Mouse (Mus musculus): ENCODE measurements at regions not wholly inside any gene's neighbourhood (a gene's known extent, or its start where the extent isn't known, plus 50 kb on each side); places are given as distances from the start of the nearest gene placed in this dataset.

- H3K9ac ChIP-seq (ENCODE audit: low read depth, low read length), result no peak overlapping the region
- no peaks in the 10 kb centered on the region for H3K27me3 ChIP-seq (ENCODE audit: control insufficient read depth, insufficient read depth, low read length)
- no peak overlapping the region for H3K27ac ChIP-seq (ENCODE audit: low read depth, low read length)
- ATAC-seq (ENCODE audit: low FRiP score) (no peak), DNase-seq (ENCODE audit: low spot score) (no peak)
- H3K36me3 ChIP-seq (ENCODE audit: control insufficient read depth, insufficient read depth, low read length), result no peaks in the 10 kb centered on the region
- WGBS, result 79% methylated on average over 5 of the region's 5 CpGs
- no peak overlapping the region for H3K4me2 ChIP-seq (replicated peaks; ENCODE audit: low read depth, low read length)
- H3K9me3 ChIP-seq (ENCODE audit: control insufficient read depth, low read length), result no peaks in the 10 kb centered on the region
- no peak overlapping the region for H3K4me3 ChIP-seq (ENCODE audit: low read depth, low read length)
- no peaks in the 10 kb centered on the region for H3K4me1 ChIP-seq (replicated peaks; ENCODE audit: control insufficient read depth, insufficient read depth, low read length)
Measured at GRCm38 (mm10) chr7:117285985-117286384, 94.8 kb upstream of the Xylt1 start.

- H3K9ac ChIP-seq (ENCODE audit: low read depth, low read length), result no peak overlapping the region
- 48% methylated on average over 2 of the region's 2 CpGs for WGBS
- H3K27ac ChIP-seq (ENCODE audit: low read depth, low read length), result no peak overlapping the region
- H3K9me3 ChIP-seq (ENCODE audit: control insufficient read depth, low read length), result no peaks in the 10 kb centered on the region
- H3K4me1 ChIP-seq (replicated peaks; ENCODE audit: control insufficient read depth, insufficient read depth, low read length), result no peaks in the 10 kb centered on the region
- no peak overlapping the region for H3K4me3 ChIP-seq (ENCODE audit: low read depth, low read length)
- no peaks in the 10 kb centered on the region for H3K36me3 ChIP-seq (ENCODE audit: control insufficient read depth, insufficient read depth, low read length)
- no peak for ATAC-seq (ENCODE audit: low FRiP score)
- peak; percentile 17 for DNase-seq (ENCODE audit: low spot score)
- no peaks in the 10 kb centered on the region for H3K27me3 ChIP-seq (ENCODE audit: control insufficient read depth, insufficient read depth, low read length)
- no peak overlapping the region for H3K4me2 ChIP-seq (replicated peaks; ENCODE audit: low read depth, low read length)
Measured at GRCm38 (mm10) chr7:117303705-117304104, 77.1 kb upstream of the Xylt1 start.

- Histone ChIP-seq H3K27ac (ENCODE audit: low read depth, low read length) (no peak overlapping the region), H3K36me3 (ENCODE audit: control insufficient read depth, insufficient read depth, low read length) (no peaks in the 10 kb centered on the region), H3K4me2 (replicated peaks; ENCODE audit: low read depth, low read length) (no peak overlapping the region), H3K9ac (ENCODE audit: low read depth, low read length) (no peak overlapping the region), H3K9me3 (ENCODE audit: control insufficient read depth, low read length) (no peaks in the 10 kb centered on the region), H3K4me3 (ENCODE audit: low read depth, low read length) (no peak overlapping the region), H3K27me3 (ENCODE audit: control insufficient read depth, insufficient read depth, low read length) (no peaks in the 10 kb centered on the region), H3K4me1 (replicated peaks; ENCODE audit: control insufficient read depth, insufficient read depth, low read length) (no peaks in the 10 kb centered on the region)
- DNase-seq (ENCODE audit: low spot score) (no peak), ATAC-seq (ENCODE audit: low FRiP score) (no peak)
- WGBS, result 85% methylated on average over 2 of the region's 2 CpGs
Measured at GRCm38 (mm10) chr7:117310586-117311200, 70.1 kb upstream of the Xylt1 start.

- ATAC-seq (ENCODE audit: low FRiP score), result no peak
- Histone ChIP-seq H3K9me3 (ENCODE audit: control insufficient read depth, low read length) (no peaks in the 10 kb centered on the region), H3K27me3 (ENCODE audit: control insufficient read depth, insufficient read depth, low read length) (no peaks in the 10 kb centered on the region), H3K4me3 (ENCODE audit: low read depth, low read length) (no peak overlapping the region), H3K4me1 (replicated peaks; ENCODE audit: control insufficient read depth, insufficient read depth, low read length) (no peaks in the 10 kb centered on the region), H3K9ac (ENCODE audit: low read depth, low read length) (no peak overlapping the region), H3K27ac (ENCODE audit: low read depth, low read length) (no peak overlapping the region), H3K4me2 (replicated peaks; ENCODE audit: low read depth, low read length) (no peak overlapping the region), H3K36me3 (ENCODE audit: control insufficient read depth, insufficient read depth, low read length) (no peaks in the 10 kb centered on the region)
- no peak for DNase-seq (ENCODE audit: low spot score)
- 29% methylated on average over 4 of the region's 4 CpGs for WGBS
Measured at GRCm38 (mm10) chr7:117311316-117311715, 69.5 kb upstream of the Xylt1 start.

- no peak overlapping the region for H3K9ac ChIP-seq (ENCODE audit: low read depth, low read length)
- H3K4me2 ChIP-seq (replicated peaks; ENCODE audit: low read depth, low read length), result no peak overlapping the region
- no peaks in the 10 kb centered on the region for H3K27me3 ChIP-seq (ENCODE audit: control insufficient read depth, insufficient read depth, low read length)
- H3K27ac ChIP-seq (ENCODE audit: low read depth, low read length), result no peak overlapping the region
- no peaks in the 10 kb centered on the region for H3K36me3 ChIP-seq (ENCODE audit: control insufficient read depth, insufficient read depth, low read length)
- 80% methylated on average over 5 of the region's 5 CpGs for WGBS
- H3K4me1 ChIP-seq (replicated peaks; ENCODE audit: control insufficient read depth, insufficient read depth, low read length), result no peaks in the 10 kb centered on the region
- DNase-seq (ENCODE audit: low spot score) (no peak), ATAC-seq (ENCODE audit: low FRiP score) (no peak)
- H3K9me3 ChIP-seq (ENCODE audit: control insufficient read depth, low read length), result no peaks in the 10 kb centered on the region
- no peak overlapping the region for H3K4me3 ChIP-seq (ENCODE audit: low read depth, low read length)
Measured at GRCm38 (mm10) chr7:117316126-117316805, 64.5 kb upstream of the Xylt1 start.

GRCm38 (mm10) chr7:117317362-117317761 is 63.4 kb upstream of the Xylt1 start:
- no peaks in the 10 kb centered on the region for H3K27me3 ChIP-seq (ENCODE audit: control insufficient read depth, insufficient read depth, low read length)
- H3K4me1 ChIP-seq (replicated peaks; ENCODE audit: control insufficient read depth, insufficient read depth, low read length), result no peaks in the 10 kb centered on the region
- H3K27ac ChIP-seq (ENCODE audit: low read depth, low read length), result no peak overlapping the region
- no peak for DNase-seq (ENCODE audit: low spot score)
- no peak overlapping the region for H3K4me2 ChIP-seq (replicated peaks; ENCODE audit: low read depth, low read length)
- no peak overlapping the region for H3K4me3 ChIP-seq (ENCODE audit: low read depth, low read length)
- ATAC-seq (ENCODE audit: low FRiP score), result no peak
- H3K36me3 ChIP-seq (ENCODE audit: control insufficient read depth, insufficient read depth, low read length), result no peaks in the 10 kb centered on the region
- H3K9ac ChIP-seq (ENCODE audit: low read depth, low read length), result no peak overlapping the region
- no peaks in the 10 kb centered on the region for H3K9me3 ChIP-seq (ENCODE audit: control insufficient read depth, low read length)
- WGBS, result 82% methylated on average over 2 of the region's 2 CpGs

GRCm38 (mm10) chr7:117320552-117320951 is 60.2 kb upstream of the Xylt1 start:
- Histone ChIP-seq H3K27ac (ENCODE audit: low read depth, low read length) (no peak overlapping the region), H3K4me1 (replicated peaks; ENCODE audit: control insufficient read depth, insufficient read depth, low read length) (no peaks in the 10 kb centered on the region), H3K36me3 (ENCODE audit: control insufficient read depth, insufficient read depth, low read length) (no peaks in the 10 kb centered on the region), H3K27me3 (ENCODE audit: control insufficient read depth, insufficient read depth, low read length) (no peaks in the 10 kb centered on the region), H3K9me3 (ENCODE audit: control insufficient read depth, low read length) (no peaks in the 10 kb centered on the region), H3K4me3 (ENCODE audit: low read depth, low read length) (no peak overlapping the region), H3K4me2 (replicated peaks; ENCODE audit: low read depth, low read length) (no peak overlapping the region), H3K9ac (ENCODE audit: low read depth, low read length) (no peak overlapping the region)
- 63% methylated on average over 6 of the region's 6 CpGs for WGBS
- DNase-seq (ENCODE audit: low spot score) (no peak), ATAC-seq (ENCODE audit: low FRiP score) (no peak)
